Mouse (Mus musculus) cerebellum, adult 2 months (tissue): ENCODE results near the gene Eml2.

Experiments used
- CTCF ChIP-seq: fragments of 200-500 bp; IDR thresholded peaks from 2 replicates; pipeline ENCODE4 v1.5.1; 2011; ENCODE audit warnings: low read depth, mild to moderate bottlenecking, control low read depth, low read length, moderate library complexity, borderline replicate concordance; ENCODE audit not compliant: insufficient read depth
- POLR2A ChIP-seq: fragments of 200-500 bp; IDR thresholded peaks from 2 replicates; pipeline ENCODE4 v1.6.1; 2011; ENCODE audit warnings: low read length, control low read depth, borderline replicate concordance; ENCODE audit not compliant: insufficient read depth

DNA sequence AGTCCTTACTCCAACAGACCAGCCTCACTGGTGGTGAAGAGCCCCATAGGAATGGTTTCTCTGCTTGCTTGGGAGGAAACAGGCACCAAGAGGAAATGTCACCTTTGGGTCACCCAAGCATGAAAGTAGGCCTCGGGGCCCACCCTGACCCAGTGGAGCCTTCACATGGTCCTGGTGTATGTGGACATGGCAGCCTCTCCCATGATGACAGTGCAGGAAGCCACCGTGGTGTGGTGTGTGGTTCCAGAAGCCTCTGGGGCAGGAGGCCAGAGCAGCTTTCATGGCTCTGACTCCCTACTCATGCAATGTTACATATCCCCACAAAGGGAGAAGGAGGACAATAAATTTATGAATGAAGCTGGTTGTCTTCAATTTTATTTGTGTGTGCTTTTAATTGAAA, 71.3 kb downstream of the Eml2 start:
- no peak for TF ChIP-seq POLR2A
- TF ChIP-seq CTCF = no peak
